In the genomic region with DNA sequence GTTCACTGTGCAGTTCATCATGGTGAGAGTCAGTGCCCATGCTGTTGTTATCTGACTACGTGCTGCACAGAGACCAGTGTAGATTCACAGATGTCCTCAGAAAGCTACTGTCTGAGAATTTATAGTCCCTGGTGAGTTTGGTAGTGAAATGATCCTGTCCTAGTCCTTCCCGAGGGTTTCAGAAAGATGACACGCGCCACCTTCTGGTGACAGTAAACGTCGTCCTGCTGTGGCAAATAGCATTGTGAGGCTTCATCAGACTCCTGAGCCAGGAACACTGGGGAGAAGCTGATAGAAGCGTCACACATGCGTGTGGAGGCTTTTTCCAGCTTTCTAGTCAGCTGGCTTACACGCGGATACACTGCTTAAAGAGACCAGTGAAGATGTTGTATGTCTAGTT, we compare ENCODE assay signal across 8 mouse cellular contexts.
A peak's percentile ranks its signal among the peaks of the same experiment; 100 is the strongest.
DNase-seq lines count a peak whose midpoint lies in the region; ATAC-seq lines count a peak whose summit lies in the region.

No protein-coding gene starts in this region.

- H3K27me3 ChIP-seq in lung, embryonic 15.5 days: no peaks in the 10 kb centered on the region

- H3K4me2 ChIP-seq in lung, embryonic 15.5 days: no peak overlapping the region

- no peaks in the 10 kb centered on the region for H3K9me3 ChIP-seq in lung, embryonic 15.5 days

- H3K4me3 ChIP-seq in lung, embryonic 15.5 days: no peak overlapping the region

- H3K9ac ChIP-seq in lung, embryonic 15.5 days: no peak overlapping the region

- peak; percentile 76 for DNase-seq in R1 (ENCODE audit: low read depth, low spot score)
- DNase-seq in cerebellum, adult 11-12 months: peak; percentile 67
- DNase-seq in forelimb bud, embryonic 11.5 days (ENCODE audit: low read depth, low spot score): peak; percentile 66
- DNase-seq in layer of hippocampus, adult 11-12 months (ENCODE audit: low spot score): peak; percentile 86
- peak; percentile 84 for DNase-seq in retina, postnatal 1 day

- H3K36me3 ChIP-seq in lung, embryonic 15.5 days: peaks cover 29% of the 10 kb centered on the region

- WGBS in lung, embryonic 15.5 days: 25% methylated on average over 10 of the region's 10 CpGs

- peak; percentile 53 to 72; a peak in 2 of 4 replicates for ATAC-seq in hematopoietic stem cell, adult 5-6 weeks (replicated peaks in 1 of 2; ENCODE audit: insufficient read depth in 1 of 2, low FRiP score in 2 of 2, low TSS enrichment in 1 of 2, low read depth in 1 of 2, poor library complexity in 2 of 2, severe bottlenecking in 2 of 2)
- peak; percentile 28; the same call in 1 of the 2 replicates for ATAC-seq in lung, embryonic 15.5 days (ENCODE audit: borderline replicate concordance, extremely low read depth, low FRiP score, low TSS enrichment)
- ATAC-seq in CD4-positive, CD25-positive, alpha-beta regulatory T cell, adult 4 months: no peak

- peaks cover 7% of the 10 kb centered on the region for H3K4me1 ChIP-seq in lung, embryonic 15.5 days

- H3K27ac ChIP-seq in lung, embryonic 15.5 days: no peak overlapping the region
